Mouse (Mus musculus): ENCODE data around the gene Lamc2.

GRCm38 (mm10) chr1:153174801-153175200 lies 11.4 kb downstream of the Lamc2 start:
- TF ChIP-seq CTCF (IDR thresholded peaks at IDR 0.05), result no peak
- TF ChIP-seq EP300 (IDR thresholded peaks at IDR 0.05), result no peak
